Mouse (Mus musculus): ENCODE data around the gene Fgg. TPM values are rescaled to one million over a fixed set of nuclear protein-coding genes. Genes with fewer than 3 reads are reported as not detected.

Fgg gene
- total RNA-seq, 1 experiment = 0.45 TPM

DNA sequence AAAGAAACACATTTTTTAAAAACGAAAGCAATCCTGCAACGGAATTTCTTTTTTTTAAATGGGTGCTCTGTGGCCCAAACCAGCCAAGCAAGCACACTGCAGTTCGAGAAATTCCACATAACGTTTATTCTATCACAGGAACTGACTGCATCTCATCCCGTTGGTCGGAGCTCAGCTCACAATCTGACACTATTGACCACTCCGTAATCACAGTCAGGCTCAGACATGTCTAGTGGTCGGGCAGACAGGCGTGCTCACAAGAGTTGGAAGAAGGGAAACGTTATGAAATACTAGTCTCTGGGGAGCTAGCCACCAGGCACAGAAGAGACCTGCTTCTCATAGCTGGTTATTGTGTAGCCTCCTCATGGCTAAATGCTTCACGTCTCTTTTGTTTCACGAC, 15.6 kb upstream of the Fgg start:
- H3K9me3 ChIP-seq (ENCODE audit: control insufficient read depth, insufficient read depth, low read depth, low read length) = no peaks in the 10 kb centered on the region
- H3K4me3 ChIP-seq (ENCODE audit: insufficient read depth in 1 of 2, low read depth in 1 of 2, low read length in 2 of 2, poor library complexity in 1 of 2, severe bottlenecking in 1 of 2) = no peak overlapping the region
- peaks cover 1 to 4% of the 10 kb centered on the region in 2 experiments; a peak in 2 of 4 replicates for H3K4me1 ChIP-seq (ENCODE audit: control insufficient read depth in 2 of 2, insufficient read depth in 2 of 2, low read length in 2 of 2, poor library complexity in 1 of 2)
- H3K9ac ChIP-seq (ENCODE audit: insufficient read depth, low read depth, low read length, poor library complexity, severe bottlenecking) = no peak overlapping the region
- H3K27ac ChIP-seq (ENCODE audit: insufficient read depth, low read depth, low read length, poor library complexity, severe bottlenecking) = no peak overlapping the region
- H3K36me3 ChIP-seq (ENCODE audit: control insufficient read depth, insufficient read depth, low read length, poor library complexity, severe bottlenecking) = no peaks in the 10 kb centered on the region
- TF ChIP-seq ZC3H11A (IDR thresholded peaks at IDR 0.05; ENCODE audit: borderline replicate concordance, low read depth, low read length) = no peak
- no peak for TF ChIP-seq HCFC1 (IDR thresholded peaks at IDR 0.05; ENCODE audit: borderline replicate concordance, insufficient read depth, low read length)
- no peak for TF ChIP-seq CHD2 (IDR thresholded peaks at IDR 0.05; ENCODE audit: low read depth, low read length)
- no peak for TF ChIP-seq MAFK (IDR thresholded peaks at IDR 0.05; ENCODE audit: insufficient read depth, low read depth, low read length)
- no peak for TF ChIP-seq ZNF384 (IDR thresholded peaks at IDR 0.05; ENCODE audit: low read depth, low read length)
- in situ Hi-C loops (cut with MboI; ENCODE audit: low sequenced_read_pairs in 2 of 2, unreplicated experiment in 2 of 2) = no loop called here
- no peak for DNase-seq (ENCODE audit: low read depth, low spot score)

DNA sequence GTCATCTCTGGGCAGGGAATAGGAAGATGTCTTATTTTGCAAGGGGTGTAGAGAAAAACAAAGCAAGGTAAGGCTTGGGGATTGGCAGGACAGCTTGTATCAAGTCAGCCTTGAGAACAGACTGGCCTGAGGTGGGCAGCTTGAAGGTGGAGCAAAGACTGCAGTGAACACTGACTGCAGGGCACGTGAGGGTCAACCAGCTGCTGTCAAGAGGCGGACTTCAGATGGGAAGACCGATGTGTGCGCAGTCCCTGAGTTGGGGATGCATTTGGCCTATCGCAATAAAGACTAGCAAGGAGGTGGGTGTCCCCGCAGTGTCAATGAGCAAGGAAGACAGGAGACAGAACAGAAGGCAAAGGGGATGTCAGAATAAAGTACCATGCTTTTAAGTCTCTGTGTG, 14.6 kb upstream of the Fgg start:
- peaks cover 1 to 4% of the 10 kb centered on the region in 2 experiments; a peak in 2 of 4 replicates for H3K4me1 ChIP-seq (ENCODE audit: control insufficient read depth in 2 of 2, insufficient read depth in 2 of 2, low read length in 2 of 2, poor library complexity in 1 of 2)
- no peak overlapping the region for H3K4me3 ChIP-seq (ENCODE audit: insufficient read depth in 1 of 2, low read depth in 1 of 2, low read length in 2 of 2, poor library complexity in 1 of 2, severe bottlenecking in 1 of 2)
- H3K9me3 ChIP-seq (ENCODE audit: control insufficient read depth, insufficient read depth, low read depth, low read length) = no peaks in the 10 kb centered on the region
- in situ Hi-C loops (cut with MboI; ENCODE audit: low sequenced_read_pairs in 2 of 2, unreplicated experiment in 2 of 2) = no loop called here
- H3K9ac ChIP-seq (ENCODE audit: insufficient read depth, low read depth, low read length, poor library complexity, severe bottlenecking) = no peak overlapping the region
- TF ChIP-seq ZNF384 (IDR thresholded peaks at IDR 0.05; ENCODE audit: low read depth, low read length) = no peak
- TF ChIP-seq CHD2 (IDR thresholded peaks at IDR 0.05; ENCODE audit: low read depth, low read length) = no peak
- no peak for TF ChIP-seq MAFK (IDR thresholded peaks at IDR 0.05; ENCODE audit: insufficient read depth, low read depth, low read length)
- TF ChIP-seq HCFC1 (IDR thresholded peaks at IDR 0.05; ENCODE audit: borderline replicate concordance, insufficient read depth, low read length) = no peak
- TF ChIP-seq ZC3H11A (IDR thresholded peaks at IDR 0.05; ENCODE audit: borderline replicate concordance, low read depth, low read length) = no peak
- no peak for DNase-seq (ENCODE audit: low read depth, low spot score)
- no peak overlapping the region for H3K27ac ChIP-seq (ENCODE audit: insufficient read depth, low read depth, low read length, poor library complexity, severe bottlenecking)
- H3K36me3 ChIP-seq (ENCODE audit: control insufficient read depth, insufficient read depth, low read length, poor library complexity, severe bottlenecking) = no peaks in the 10 kb centered on the region

DNA sequence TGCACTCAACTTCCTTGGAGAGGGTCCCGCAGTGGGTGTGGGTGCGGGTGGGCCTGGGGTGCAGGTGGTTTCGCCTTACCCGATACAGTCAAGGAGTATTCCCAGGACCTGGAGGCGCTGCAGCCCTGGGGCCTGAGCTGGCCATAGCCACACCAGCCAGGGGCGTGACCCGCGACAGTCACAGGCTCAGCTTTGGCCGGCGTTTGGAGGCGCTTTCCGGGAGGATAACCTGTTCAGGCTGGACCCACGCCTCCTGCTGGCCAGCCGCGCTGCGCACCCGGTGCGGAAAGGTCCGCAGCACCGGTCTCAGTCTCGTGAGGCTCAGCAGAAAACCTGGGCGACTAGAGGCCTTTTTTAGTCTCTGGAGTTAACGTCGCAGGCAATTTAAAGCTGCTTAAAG, 12.2 kb upstream of the Fgg start:
- Histone ChIP-seq H3K9ac (ENCODE audit: insufficient read depth, low read depth, low read length, poor library complexity, severe bottlenecking) (peak overlapping the region; percentile 54), H3K36me3 (ENCODE audit: control insufficient read depth, insufficient read depth, low read length, poor library complexity, severe bottlenecking) (no peaks in the 10 kb centered on the region), H3K4me3 (ENCODE audit: insufficient read depth in 1 of 2, low read depth in 1 of 2, low read length in 2 of 2, poor library complexity in 1 of 2, severe bottlenecking in 1 of 2) (peak overlapping the region; percentile 42 to 62; a peak in 3 of 4 replicates), H3K4me1 (ENCODE audit: control insufficient read depth in 2 of 2, insufficient read depth in 2 of 2, low read length in 2 of 2, poor library complexity in 1 of 2) (peaks cover 1 to 4% of the 10 kb centered on the region in 2 experiments; a peak in 2 of 4 replicates), H3K9me3 (ENCODE audit: control insufficient read depth, insufficient read depth, low read depth, low read length) (no peaks in the 10 kb centered on the region), H3K27ac (ENCODE audit: insufficient read depth, low read depth, low read length, poor library complexity, severe bottlenecking) (no peak overlapping the region)
- DNase-seq (ENCODE audit: low read depth, low spot score) = no peak
- no peak for TF ChIP-seq HCFC1 (IDR thresholded peaks at IDR 0.05; ENCODE audit: borderline replicate concordance, insufficient read depth, low read length)
- no peak for TF ChIP-seq MAFK (IDR thresholded peaks at IDR 0.05; ENCODE audit: insufficient read depth, low read depth, low read length)
- TF ChIP-seq ZNF384 (IDR thresholded peaks at IDR 0.05; ENCODE audit: low read depth, low read length) = no peak
- no peak for TF ChIP-seq CHD2 (IDR thresholded peaks at IDR 0.05; ENCODE audit: low read depth, low read length)
- TF ChIP-seq ZC3H11A (IDR thresholded peaks at IDR 0.05; ENCODE audit: borderline replicate concordance, low read depth, low read length) = no peak
- in situ Hi-C loops (cut with MboI; ENCODE audit: low sequenced_read_pairs in 2 of 2, unreplicated experiment in 2 of 2) = no loop called here

DNA sequence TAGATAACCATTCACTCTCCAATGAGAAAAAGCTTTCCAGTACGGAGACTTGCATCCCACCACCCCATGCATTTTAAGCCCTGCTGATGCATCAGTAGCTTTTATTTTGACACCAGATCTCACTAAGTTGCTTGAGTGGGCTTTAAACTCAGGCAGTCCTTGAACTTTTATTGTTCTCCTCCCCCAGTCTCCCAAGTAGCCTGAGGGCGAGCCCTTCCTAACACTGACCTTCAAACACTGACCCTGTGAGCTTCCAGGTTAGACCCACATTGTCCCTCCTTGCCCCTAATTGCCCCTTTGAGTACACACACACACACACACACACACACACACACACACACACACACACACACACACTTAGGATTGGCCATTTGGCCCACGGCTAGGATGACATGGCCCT, 10.9 kb upstream of the Fgg start:
- DNase-seq (ENCODE audit: low read depth, low spot score) = no peak

More for the DNA sequence above, 10.9 kb upstream of the Fgg start:
- no peak overlapping the region for H3K27ac ChIP-seq (ENCODE audit: insufficient read depth, low read depth, low read length, poor library complexity, severe bottlenecking)
- in situ Hi-C loops (cut with MboI; ENCODE audit: low sequenced_read_pairs in 2 of 2, unreplicated experiment in 2 of 2) = no loop called here
- no peak overlapping the region for H3K9ac ChIP-seq (ENCODE audit: insufficient read depth, low read depth, low read length, poor library complexity, severe bottlenecking)
- no peak overlapping the region for H3K4me3 ChIP-seq (ENCODE audit: insufficient read depth in 1 of 2, low read depth in 1 of 2, low read length in 2 of 2, poor library complexity in 1 of 2, severe bottlenecking in 1 of 2)
- no peaks in the 10 kb centered on the region for H3K9me3 ChIP-seq (ENCODE audit: control insufficient read depth, insufficient read depth, low read depth, low read length)
- peaks cover 1 to 4% of the 10 kb centered on the region in 2 experiments; a peak in 2 of 4 replicates for H3K4me1 ChIP-seq (ENCODE audit: control insufficient read depth in 2 of 2, insufficient read depth in 2 of 2, low read length in 2 of 2, poor library complexity in 1 of 2)
- TF ChIP-seq CHD2 (IDR thresholded peaks at IDR 0.05; ENCODE audit: low read depth, low read length) = no peak
- no peak for TF ChIP-seq ZC3H11A (IDR thresholded peaks at IDR 0.05; ENCODE audit: borderline replicate concordance, low read depth, low read length)
- TF ChIP-seq HCFC1 (IDR thresholded peaks at IDR 0.05; ENCODE audit: borderline replicate concordance, insufficient read depth, low read length) = no peak
- TF ChIP-seq MAFK (IDR thresholded peaks at IDR 0.05; ENCODE audit: insufficient read depth, low read depth, low read length) = no peak
- no peak for TF ChIP-seq ZNF384 (IDR thresholded peaks at IDR 0.05; ENCODE audit: low read depth, low read length)
- no peaks in the 10 kb centered on the region for H3K36me3 ChIP-seq (ENCODE audit: control insufficient read depth, insufficient read depth, low read length, poor library complexity, severe bottlenecking)

All from ES-E14 (cell line).